Mouse (Mus musculus) bone marrow macrophage, adult 2 months (primary cell): Measurements from ENCODE around the gene Ocel1.

Source experiments
- CTCF ChIP-seq: IDR thresholded peaks from 2 replicates; pipeline ENCODE4 v1.5.1; 2012; ENCODE audit warnings: low read depth, mild to moderate bottlenecking, low read length, moderate library complexity
- POLR2A ChIP-seq: IDR thresholded peaks from 2 replicates; pipeline ENCODE4 v1.6.1; 2012; ENCODE audit warnings: mild to moderate bottlenecking, low read depth, low read length, borderline replicate concordance

DNA sequence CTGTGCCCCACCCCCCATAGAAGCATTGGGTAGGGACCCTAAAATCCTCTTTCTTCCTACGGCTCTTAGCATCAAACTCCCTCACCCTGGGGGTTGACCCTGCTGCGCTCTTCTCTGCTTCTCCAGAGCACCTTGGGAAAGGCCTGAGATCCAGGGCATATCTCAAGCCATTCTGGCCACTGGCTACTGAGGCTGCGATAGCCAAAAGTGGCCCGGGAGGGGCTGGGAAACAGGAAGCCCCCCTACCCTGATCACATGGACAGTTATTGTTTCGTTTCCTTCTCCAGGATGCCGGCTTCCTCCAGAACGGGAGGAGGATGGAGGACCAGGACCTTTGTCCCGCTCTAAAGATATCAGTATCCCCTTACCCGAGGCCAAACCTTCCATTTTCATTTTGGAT is 24.5 kb downstream of the Ocel1 start, which contains the start of gene Ushbp1:
- TF ChIP-seq CTCF (no peak), POLR2A (no peak)
